Mouse (Mus musculus) NIH3T3 (cell line): ENCODE results near the gene Ifitm5.
"Not testable (repeated sequence)": the region's sequence is repeated elsewhere in the genome, so short reads cannot be mapped to it uniquely, and the experiment has no call there.

Experiments used
- DNase-seq: peaks from one replicate; pipeline ENCODE4 v3.0.0-alpha.2; 2012; ENCODE audit warnings: low read depth

The Ifitm5 gene

DNA sequence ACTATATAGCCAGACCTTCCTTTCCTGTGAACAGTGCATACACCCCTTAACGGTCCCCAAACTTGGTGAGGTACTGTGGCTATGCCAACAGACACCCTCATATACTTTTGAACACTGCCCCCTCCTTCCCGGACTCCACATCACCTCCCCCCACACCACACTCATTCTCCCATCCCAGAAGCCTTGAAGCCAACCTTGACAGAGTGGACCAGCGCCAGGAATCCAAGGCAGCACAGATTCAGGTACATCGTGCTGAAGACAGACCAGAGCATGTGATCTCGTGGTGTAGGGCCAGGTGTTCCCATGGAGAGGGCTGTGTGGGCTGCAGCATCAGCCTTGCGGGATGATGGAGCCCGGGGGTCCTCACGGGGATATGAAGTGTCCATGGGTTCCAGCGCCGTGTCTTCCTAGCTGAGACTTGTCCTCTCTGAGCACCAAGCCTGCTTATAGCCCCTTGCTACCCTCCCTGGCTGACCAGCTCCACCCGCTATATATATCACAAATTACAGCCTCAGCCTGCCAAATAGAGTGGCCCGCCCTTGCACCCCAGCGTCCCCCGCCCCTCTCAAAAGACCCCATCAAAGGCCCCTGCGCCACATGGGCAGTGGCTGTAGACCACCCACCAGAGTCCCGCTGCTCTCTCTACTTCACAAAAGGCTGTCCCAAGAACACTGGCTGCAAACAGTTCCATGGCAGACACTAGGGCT is at the start of gene Ifitm5:
Gene Ifitm5 (minus strand): TSS at position 468 of the 707 bp plus-strand sequence.
- no peak for DNase-seq

- no peak for DNase-seq
Observed at GRCm38 (mm10) chr7:140998853-140999700, 49.0 kb upstream of the Ifitm5 start.

GRCm38 (mm10) chr7:140997817-140998216 is 47.7 kb upstream of the Ifitm5 start:
- no peak for DNase-seq

DNA sequence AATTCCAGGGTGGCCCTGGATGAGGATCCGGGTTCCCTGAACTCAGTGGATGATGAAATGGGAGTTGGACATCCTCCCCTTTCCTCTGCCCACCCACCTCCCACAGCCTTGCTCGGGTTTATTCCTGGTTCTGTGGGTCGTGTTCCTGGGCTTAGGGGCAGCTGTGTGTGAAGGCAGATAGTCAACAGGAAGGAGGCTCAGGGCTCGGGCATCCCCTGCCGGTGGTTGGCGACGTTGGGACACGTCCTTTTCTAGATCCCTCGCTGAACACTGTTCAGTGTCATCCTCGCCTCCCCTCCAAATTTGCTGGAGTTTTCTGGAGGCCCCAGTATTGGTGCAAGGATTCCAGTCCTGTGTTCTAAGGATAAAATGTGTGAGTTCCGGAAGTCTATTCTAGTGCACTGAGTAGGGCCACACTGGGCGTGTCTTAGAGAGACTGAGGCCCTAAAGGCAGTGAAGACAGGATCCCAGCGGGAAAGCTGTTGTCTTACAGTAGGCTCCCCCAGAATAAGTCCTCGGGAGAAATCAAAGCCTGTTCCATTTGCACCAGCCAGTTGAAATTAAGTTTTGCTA is 41.1 kb upstream of the Ifitm5 start:
- DNase-seq = no peak

DNA sequence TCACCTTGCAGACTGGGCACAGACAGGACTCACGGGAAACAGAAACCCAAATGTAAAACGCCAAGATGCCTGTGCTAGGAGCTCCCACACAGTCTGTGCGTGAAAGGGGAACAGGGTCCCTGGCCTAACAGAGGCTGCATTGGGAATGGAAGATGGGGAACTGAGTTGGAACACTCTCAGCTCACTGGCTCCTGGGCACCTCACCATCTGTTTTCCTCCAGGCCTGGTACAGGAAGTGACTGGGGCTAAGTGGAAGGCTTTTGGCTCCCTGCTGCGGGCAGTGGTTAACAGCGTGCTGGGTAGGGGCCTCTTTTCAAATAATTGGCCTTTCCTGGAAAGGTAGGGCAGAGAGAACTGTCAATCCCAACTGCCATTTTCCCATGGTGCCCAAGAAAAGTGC is 40.5 kb upstream of the Ifitm5 start:
- DNase-seq = no peak

GRCm38 (mm10) chr7:140990185-140990584 is 40.1 kb upstream of the Ifitm5 start:
- no peak for DNase-seq

DNA sequence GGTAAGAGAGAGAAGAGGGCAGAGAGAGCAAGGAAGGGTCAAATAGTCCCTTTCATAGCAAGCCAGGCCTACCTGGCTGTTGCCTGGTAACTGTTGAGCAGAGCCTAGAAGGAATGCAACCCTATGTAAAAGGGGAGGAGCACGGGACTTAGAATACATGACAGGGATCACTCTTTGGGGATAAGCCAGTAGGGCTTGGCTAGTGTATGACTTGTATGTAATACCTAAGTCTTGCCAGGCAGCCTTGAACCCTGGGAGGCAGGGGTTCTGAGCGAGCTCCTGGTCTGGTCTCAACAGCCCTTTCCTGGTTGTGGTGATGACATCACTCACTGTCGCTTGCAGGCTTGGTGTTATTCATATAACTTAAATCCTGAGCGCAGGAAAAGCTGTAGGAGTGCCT is 38.9 kb upstream of the Ifitm5 start:
- DNase-seq = no peak

- no peak for DNase-seq
Observed at GRCm38 (mm10) chr7:140987182-140988138, 37.4 kb upstream of the Ifitm5 start.

GRCm38 (mm10) chr7:140982971-140983370 is 32.9 kb upstream of the Ifitm5 start:
- no peak for DNase-seq

DNA sequence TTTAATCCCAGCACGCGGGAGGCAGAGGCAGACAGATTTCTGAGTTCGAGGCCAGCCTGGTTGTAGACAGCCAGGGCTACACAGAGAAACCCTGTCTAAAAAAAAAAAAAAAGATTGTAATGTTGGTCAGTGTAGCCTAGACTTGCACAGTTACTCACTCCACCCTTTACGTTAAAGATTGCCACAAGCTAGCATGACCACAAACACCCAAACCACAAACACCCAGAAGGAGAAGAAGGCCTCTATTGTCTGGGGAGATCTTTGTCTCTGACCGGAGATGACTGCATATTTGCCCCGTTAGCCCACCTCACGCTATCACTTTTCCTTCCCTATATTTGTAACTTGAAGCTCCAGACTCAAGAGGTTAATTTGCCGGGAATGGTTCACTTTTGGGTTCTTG is 31.6 kb upstream of the Ifitm5 start:
- no peak for DNase-seq

- DNase-seq = not testable (repeated sequence)
Observed at GRCm38 (mm10) chr7:140976720-140977119, 26.6 kb upstream of the Ifitm5 start.

DNA sequence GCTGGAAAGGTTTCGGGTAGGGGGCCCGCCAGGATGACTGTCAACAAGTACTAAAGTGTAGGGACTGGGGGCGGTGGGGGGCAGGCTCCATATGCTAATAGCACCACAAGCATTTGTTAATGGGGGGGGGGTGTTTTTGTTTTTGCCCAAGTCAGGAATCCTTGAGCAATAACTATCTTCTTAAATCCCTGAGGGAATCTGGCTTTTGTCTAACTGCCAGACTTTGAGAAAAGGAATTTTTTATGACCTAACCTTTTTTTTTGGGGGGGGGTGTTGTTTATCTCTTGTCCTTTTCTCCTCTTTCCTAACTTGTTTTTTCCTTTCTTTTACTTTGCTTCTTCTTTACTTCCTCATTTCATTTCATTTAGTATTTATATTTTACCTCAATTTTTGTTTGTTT is 25.4 kb upstream of the Ifitm5 start:
- DNase-seq = peak; percentile 68

DNA sequence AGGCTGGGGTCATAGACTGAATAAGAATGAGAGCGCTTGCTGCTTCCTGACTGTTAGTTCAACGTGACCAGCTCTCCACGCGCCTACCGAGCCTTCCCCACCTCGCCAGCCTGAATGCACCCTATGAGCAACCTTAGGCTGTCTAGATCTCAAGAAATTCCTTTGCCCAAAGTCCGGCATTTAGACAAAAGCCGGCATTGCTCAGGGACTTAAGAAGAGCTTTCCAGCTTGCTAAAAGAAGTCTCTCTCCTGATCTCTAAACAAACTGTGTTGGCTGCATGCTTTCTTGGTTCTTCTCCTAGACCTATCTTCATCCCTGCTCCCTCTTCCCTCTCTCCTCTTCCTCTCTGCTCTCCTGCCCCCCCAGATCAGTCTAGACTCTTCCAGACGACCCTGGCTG is 24.8 kb upstream of the Ifitm5 start:
- DNase-seq = no peak

GRCm38 (mm10) chr7:140973396-140974165 is 23.5 kb upstream of the Ifitm5 start:
- peak; percentile 79 for DNase-seq

GRCm38 (mm10) chr7:140971479-140972171 is 21.5 kb upstream of the Ifitm5 start:
- peak; percentile 58 for DNase-seq

- DNase-seq = no peak
Observed at GRCm38 (mm10) chr7:140970931-140971330, 20.8 kb upstream of the Ifitm5 start.

DNA sequence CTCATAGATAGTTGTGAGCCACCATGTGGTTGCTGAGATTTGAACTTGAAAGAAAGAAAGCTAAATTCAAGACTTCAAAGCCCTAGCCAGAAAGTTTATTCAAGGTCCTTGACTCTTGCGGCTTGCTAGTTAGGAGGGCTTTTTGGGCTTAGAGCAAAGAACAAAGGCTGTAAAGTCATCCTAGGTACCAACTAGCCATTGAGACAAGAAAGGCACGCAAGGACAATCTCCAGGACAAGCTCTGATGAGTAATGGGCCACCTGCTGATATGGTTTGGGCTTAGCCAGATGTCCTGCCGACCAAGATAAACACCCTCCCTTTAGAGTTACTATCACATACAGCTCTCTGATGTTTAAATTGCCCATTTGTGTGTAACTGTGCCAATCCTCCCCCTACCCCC is 18.6 kb upstream of the Ifitm5 start:
- DNase-seq = not testable (repeated sequence)

GRCm38 (mm10) chr7:140967862-140968591 is 17.9 kb upstream of the Ifitm5 start:
- no peak for DNase-seq

DNA sequence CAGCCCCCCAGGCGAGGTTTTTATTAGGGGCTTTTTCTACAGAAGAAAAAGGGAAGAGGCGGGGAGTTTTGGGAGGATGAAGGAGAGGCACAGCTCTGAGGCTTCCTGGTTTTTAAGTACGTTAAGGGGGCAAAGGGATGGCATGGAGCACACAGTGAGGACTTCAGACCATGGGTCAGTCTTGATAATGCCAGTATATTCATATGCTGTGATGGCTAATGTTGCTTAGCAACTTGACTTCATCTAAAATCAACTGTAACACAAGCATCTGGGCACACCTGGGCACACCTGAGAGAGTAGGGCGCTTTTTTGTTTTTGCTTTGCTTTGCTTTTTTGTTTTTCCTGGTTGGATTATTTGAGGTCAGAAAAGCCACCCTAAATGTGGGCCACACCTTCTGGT is 16.8 kb upstream of the Ifitm5 start, which contains the start of gene Ifitm1:
Gene Ifitm1 (plus strand): TSS at position 301 of the 400 bp plus-strand sequence.
- DNase-seq = no peak

DNA sequence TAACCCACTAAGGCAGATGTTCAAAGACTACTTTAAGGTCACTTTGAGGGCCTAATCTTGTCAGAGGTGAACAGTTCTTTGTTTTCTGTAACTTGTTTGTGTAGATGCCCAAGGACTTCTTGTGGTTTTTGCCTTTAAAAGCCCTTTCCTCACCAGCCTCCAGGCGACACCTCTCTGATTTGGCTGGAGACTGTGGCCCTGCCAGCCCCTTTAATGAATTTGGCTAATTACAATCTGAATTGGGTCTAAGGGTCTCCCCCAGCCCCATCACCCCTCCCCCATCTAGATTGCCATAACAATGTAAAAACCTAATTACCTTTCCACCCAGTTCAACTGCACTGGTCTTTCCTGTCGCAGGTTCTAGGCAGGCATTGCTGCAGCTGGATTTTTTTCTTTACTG is 12.6 kb upstream of the Ifitm5 start:
- DNase-seq = no peak
